Mouse (Mus musculus) megakaryocyte, embryonic 14.5 days (primary cell): ENCODE measurements at regions not wholly inside any gene's neighbourhood (a gene's known extent, or its start where the extent isn't known, plus 50 kb on each side); places are given as distances from the start of the nearest gene placed in this dataset.

Source experiments
- H3K27me3 ChIP-seq: replicated peaks from 2 replicates; pipeline ENCODE3; 2012; ENCODE audit warnings: inconsistent platforms
- H3K36me3 ChIP-seq: replicated peaks from 2 replicates; pipeline ENCODE3; 2012; ENCODE audit warnings: low read length, inconsistent platforms, mixed read lengths
- H3K4me1 ChIP-seq: 2 replicates; pipeline ENCODE4 v1.6.1; 2012; ENCODE audit warnings: inconsistent platforms
- H3K4me3 ChIP-seq: replicated peaks from 2 replicates; pipeline ENCODE3; 2012; ENCODE audit warnings: moderate library complexity, mild to moderate bottlenecking, inconsistent platforms
- H3K9me3 ChIP-seq: 2 replicates; pipeline ENCODE4 v1.6.1; 2012; ENCODE audit warnings: inconsistent platforms
- FLI1 ChIP-seq: IDR thresholded peaks from 2 replicates; pipeline ENCODE4 v1.6.1; 2012; ENCODE audit warnings: low read length, inconsistent platforms, mixed read lengths
- GATA1 ChIP-seq: IDR thresholded peaks from 3 replicates; pipeline ENCODE4 v1.6.1; 2012; ENCODE audit warnings: mixed read lengths, low read length, inconsistent platforms, borderline replicate concordance

- no peaks in the 10 kb centered on the region for H3K36me3 ChIP-seq
- H3K4me3 ChIP-seq = no peak overlapping the region
- TF ChIP-seq FLI1 = no peak
- no peak for TF ChIP-seq GATA1
- no peaks in the 10 kb centered on the region for H3K9me3 ChIP-seq
- no peaks in the 10 kb centered on the region for H3K27me3 ChIP-seq
- H3K4me1 ChIP-seq = no peaks in the 10 kb centered on the region
These were observed 57.3 kb upstream of the Prep start for GRCm38 (mm10) chr10:45009676-45010075.

DNA sequence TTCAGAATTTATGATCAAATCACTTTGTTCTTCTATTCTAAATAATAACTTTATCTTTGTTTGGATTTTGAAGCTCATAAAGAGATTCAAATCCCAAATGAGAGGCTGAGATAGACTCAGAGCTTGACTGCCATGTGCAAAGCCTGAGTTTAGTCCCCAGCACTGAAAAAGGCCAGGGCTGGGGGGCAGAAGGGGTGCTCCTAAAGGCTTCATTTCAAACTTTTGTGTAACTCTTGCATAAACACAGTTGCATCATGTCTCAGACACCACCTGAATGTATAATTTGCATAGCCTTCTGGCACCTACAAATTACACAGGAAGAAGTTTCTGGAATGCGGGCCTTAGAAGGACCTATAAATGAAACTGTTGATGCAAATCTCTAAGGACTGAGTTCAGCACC lies 57.8 kb upstream of the Prep start:
- Histone ChIP-seq H3K4me3 (no peak overlapping the region), H3K36me3 (no peaks in the 10 kb centered on the region), H3K27me3 (no peaks in the 10 kb centered on the region), H3K9me3 (no peaks in the 10 kb centered on the region), H3K4me1 (no peaks in the 10 kb centered on the region)
- TF ChIP-seq GATA1 (no peak), FLI1 (no peak)

GRCm38 (mm10) chr10:45004037-45004653 lies 62.9 kb upstream of the Prep start:
- no peaks in the 10 kb centered on the region for H3K9me3 ChIP-seq
- TF ChIP-seq FLI1 (no peak), GATA1 (no peak)
- H3K4me1 ChIP-seq = peaks cover 29% of the 10 kb centered on the region
- H3K36me3 ChIP-seq = no peaks in the 10 kb centered on the region
- H3K4me3 ChIP-seq = no peak overlapping the region
- H3K27me3 ChIP-seq = no peaks in the 10 kb centered on the region

GRCm38 (mm10) chr10:45003344-45003681 lies 63.7 kb upstream of the Prep start:
- Histone ChIP-seq H3K4me3 (peak overlapping the region; percentile 86), H3K27me3 (no peaks in the 10 kb centered on the region), H3K36me3 (no peaks in the 10 kb centered on the region), H3K4me1 (peaks cover 29% of the 10 kb centered on the region), H3K9me3 (no peaks in the 10 kb centered on the region)
- TF ChIP-seq GATA1 (no peak), FLI1 (no peak)

DNA sequence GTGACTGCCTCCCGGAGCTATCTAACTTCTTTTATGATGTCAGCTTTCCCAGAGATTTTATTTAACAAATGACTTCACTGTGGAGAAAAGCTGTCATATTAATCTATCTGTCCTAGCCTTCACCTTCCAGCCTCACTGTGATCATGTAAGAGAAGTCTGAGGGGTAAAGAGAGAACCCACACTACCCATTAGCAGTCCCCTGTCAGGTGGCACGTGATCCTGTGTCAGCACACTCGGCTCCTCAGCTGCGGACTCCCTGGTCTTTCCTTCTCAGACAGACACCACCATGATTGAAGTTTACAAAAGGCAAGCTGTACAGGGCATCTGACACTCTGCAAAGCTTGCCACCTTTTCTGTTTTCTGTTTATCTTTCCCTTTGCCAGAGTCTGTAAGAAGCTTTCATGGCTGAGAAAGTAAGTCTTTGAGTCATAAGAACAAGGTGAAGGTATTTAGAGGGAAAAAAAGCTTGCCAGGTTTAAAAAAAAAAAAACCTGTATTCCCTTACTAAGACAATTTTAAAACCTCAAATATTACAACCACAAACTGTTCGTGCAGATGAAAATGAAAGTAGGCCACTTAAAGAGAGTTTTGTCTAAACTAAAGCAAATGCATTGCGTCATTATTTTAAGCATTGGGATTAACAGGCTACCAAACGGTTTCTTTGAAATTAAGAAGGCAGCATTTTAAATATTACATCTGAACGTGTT lies 64.2 kb upstream of the Prep start:
- no peaks in the 10 kb centered on the region for H3K27me3 ChIP-seq
- H3K4me3 ChIP-seq = peak overlapping the region; percentile 86

GRCm38 (mm10) chr10:45000873-45001859 lies 65.8 kb upstream of the Prep start:
- TF ChIP-seq GATA1 (no peak), FLI1 (no peak)
- Histone ChIP-seq H3K4me1 (peaks cover 35% of the 10 kb centered on the region), H3K9me3 (no peaks in the 10 kb centered on the region), H3K36me3 (no peaks in the 10 kb centered on the region), H3K4me3 (peak overlapping the region; percentile 85), H3K27me3 (no peaks in the 10 kb centered on the region)

More for the DNA sequence above, 64.2 kb upstream of the Prep start:
- TF ChIP-seq FLI1 (no peak), GATA1 (no peak)
- Histone ChIP-seq H3K9me3 (no peaks in the 10 kb centered on the region), H3K36me3 (no peaks in the 10 kb centered on the region), H3K4me1 (peaks cover 29% of the 10 kb centered on the region)

DNA sequence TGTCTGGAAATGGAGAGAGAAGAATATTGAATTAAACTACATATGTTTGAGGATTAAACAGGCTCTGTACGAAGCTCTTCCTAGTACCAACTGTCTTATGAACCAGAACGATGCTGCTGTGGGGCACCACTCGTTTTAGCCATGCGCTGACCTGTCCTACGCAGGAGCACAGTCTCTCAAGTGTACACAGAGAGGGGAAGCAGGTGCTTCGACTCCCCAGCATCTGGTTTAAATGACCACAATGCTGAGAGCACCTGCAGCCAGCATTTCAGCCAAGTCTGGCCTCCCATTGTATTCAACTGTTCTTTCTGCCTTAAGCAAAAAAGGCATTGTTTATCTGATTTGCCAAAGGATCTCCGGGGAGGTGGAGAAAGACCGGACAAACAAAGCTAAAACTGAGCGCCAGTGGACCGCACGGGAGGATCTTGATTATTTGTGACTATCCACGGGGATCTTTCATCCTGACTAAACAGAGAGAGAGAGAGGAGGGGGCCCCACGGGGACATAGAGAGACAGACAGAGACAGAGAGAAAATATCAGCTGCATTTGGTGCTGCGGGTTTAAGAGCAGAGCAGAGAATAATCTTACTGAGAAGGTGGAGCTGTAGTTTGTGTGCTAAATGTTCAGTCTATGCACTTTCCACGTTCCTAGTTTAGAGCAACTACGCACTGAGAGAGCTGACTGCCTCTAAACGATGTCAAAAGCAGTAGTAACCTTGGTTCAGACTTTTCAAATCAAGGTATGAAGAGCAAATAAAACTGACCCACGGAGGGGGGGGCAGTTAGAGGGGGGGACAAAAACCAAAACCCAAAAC lies 66.8 kb upstream of the Prep start:
- Histone ChIP-seq H3K9me3 (no peaks in the 10 kb centered on the region), H3K27me3 (no peaks in the 10 kb centered on the region), H3K4me1 (peaks cover 35% of the 10 kb centered on the region), H3K4me3 (peak overlapping the region; percentile 85), H3K36me3 (no peaks in the 10 kb centered on the region)
- TF ChIP-seq GATA1 = no peak
- no peak for TF ChIP-seq FLI1

- no peaks in the 10 kb centered on the region for H3K27me3 ChIP-seq
- peaks cover 26% of the 10 kb centered on the region for H3K4me1 ChIP-seq
- H3K36me3 ChIP-seq = no peaks in the 10 kb centered on the region
- TF ChIP-seq FLI1 (no peak), GATA1 (no peak)
- no peak overlapping the region for H3K4me3 ChIP-seq
- H3K9me3 ChIP-seq = no peaks in the 10 kb centered on the region
These were observed 69.1 kb upstream of the Prep start for GRCm38 (mm10) chr10:44997906-44998289.

DNA sequence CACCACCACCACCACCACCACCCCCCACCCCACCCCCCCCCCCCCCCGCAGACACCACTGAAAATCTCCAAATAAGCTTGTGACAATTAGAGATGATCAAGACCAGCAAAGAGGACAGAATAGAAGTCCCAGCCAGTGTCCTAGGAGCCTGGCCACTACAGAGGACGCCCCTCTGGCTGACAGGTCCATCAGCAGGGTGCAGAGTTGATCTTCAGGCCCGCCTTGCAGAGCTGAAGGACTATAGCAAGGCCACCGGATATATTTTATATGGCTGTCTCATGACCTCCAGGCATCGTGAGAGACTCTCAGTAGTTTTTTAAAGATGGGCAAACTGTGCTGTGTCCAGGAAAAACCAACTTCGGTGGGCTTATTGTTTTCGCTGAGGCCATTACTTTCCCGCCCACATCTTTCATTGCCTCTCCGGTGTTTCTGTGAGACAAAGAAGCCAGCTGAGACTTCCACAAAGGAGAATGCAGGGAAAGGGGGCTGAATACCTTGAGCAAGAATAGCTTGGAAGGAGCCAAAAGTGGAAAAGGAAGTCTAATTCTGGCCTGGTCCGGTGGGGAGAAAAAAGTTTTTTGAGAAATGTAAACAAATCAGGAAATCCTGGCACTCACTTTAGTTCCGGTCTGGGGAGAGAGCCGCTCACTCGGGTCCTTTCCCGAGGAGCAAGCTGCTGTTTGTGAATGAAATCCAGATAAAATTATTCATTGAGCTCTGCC lies 69.7 kb upstream of the Prep start:
- TF ChIP-seq GATA1 (no peak), FLI1 (no peak)
- no peaks in the 10 kb centered on the region for H3K27me3 ChIP-seq
- H3K9me3 ChIP-seq = no peaks in the 10 kb centered on the region
- peaks cover 22% of the 10 kb centered on the region for H3K4me1 ChIP-seq
- no peak overlapping the region for H3K4me3 ChIP-seq
- H3K36me3 ChIP-seq = no peaks in the 10 kb centered on the region

DNA sequence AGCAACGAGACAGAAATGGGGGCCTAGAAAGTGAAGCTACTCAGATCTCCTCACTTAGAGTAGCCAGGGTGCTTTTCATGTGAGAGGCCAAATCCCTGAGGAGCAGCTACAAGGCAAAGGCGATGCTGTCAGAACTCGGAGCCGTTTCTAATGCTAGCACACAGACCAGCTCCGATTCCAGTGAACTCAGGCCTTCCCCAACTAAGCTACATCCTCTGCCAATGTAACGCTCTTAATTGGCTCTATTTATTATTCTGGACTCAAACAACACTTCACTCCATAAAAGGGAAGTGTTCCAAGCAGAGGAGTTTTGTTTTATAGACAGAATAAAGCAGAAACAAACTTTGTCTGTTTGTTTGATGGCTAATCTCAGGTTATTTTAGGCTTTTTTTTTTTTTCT lies 71.2 kb upstream of the Prep start:
- Histone ChIP-seq H3K4me3 (no peak overlapping the region), H3K4me1 (peaks cover 15% of the 10 kb centered on the region), H3K9me3 (no peaks in the 10 kb centered on the region), H3K27me3 (no peaks in the 10 kb centered on the region), H3K36me3 (no peaks in the 10 kb centered on the region)
- no peak for TF ChIP-seq GATA1
- TF ChIP-seq FLI1 = no peak
